Mouse (Mus musculus) lung, adult 2 months (tissue): ENCODE measurements at regions not wholly inside any gene's neighbourhood (a gene's known extent, or its start where the extent isn't known, plus 50 kb on each side); places are given as distances from the start of the nearest gene placed in this dataset.

Source experiments
- CTCF ChIP-seq: fragments of 200-500 bp; IDR thresholded peaks from 2 replicates; pipeline ENCODE4 v1.5.1; 2011; ENCODE audit warnings: mild to moderate bottlenecking, low read length, control low read depth; ENCODE audit not compliant: insufficient read depth
- POLR2A ChIP-seq: fragments of 200-500 bp; IDR thresholded peaks from 2 replicates; pipeline ENCODE4 v1.6.1; 2011; ENCODE audit warnings: low read depth, mild to moderate bottlenecking, control low read depth, low read length, borderline replicate concordance; ENCODE audit errors: extremely low read depth

GRCm38 (mm10) chr4:56222023-56222776, 517.7 kb upstream of the Gm26657 start:
- TF ChIP-seq POLR2A (no peak), CTCF (peak; percentile 85)
